Mouse (Mus musculus) embryonic fibroblast, embryonic 13.5 days (primary cell): ENCODE data around the gene B3galt5. TPM values are rescaled to one million over a fixed set of nuclear protein-coding genes. Genes with fewer than 3 reads are reported as not detected.

ENCODE experiments used
- H3K27ac ChIP-seq: 2 replicates; pipeline ENCODE4 v1.5.1; 2012; ENCODE audit warnings: low read length, control low read depth, inconsistent platforms; ENCODE audit not compliant: insufficient read depth
- H3K4me1 ChIP-seq: 2 replicates; pipeline ENCODE4 v1.6.1; 2011; ENCODE audit warnings: low read length; ENCODE audit not compliant: control insufficient read depth, insufficient read depth
- H3K4me3 ChIP-seq: 2 replicates; pipeline ENCODE4 v1.5.1; 2011; ENCODE audit warnings: mild to moderate bottlenecking, control low read depth, low read length; ENCODE audit not compliant: insufficient read depth
- CTCF ChIP-seq: IDR thresholded peaks from 2 replicates; pipeline ENCODE4 v1.5.1; 2011; ENCODE audit warnings: mild to moderate bottlenecking, control low read depth, low read length, moderate library complexity, borderline replicate concordance; ENCODE audit not compliant: insufficient read depth
- POLR2A ChIP-seq: IDR thresholded peaks from 2 replicates; pipeline ENCODE4 v1.6.1; 2011; ENCODE audit warnings: low read depth, mild to moderate bottlenecking, control low read depth, low read length, moderate library complexity
- polyA plus RNA-seq: library from polyadenylated mRNA; stranded (reverse); fragments of >200 nt; gene quantifications from 2 replicates; pipeline ENCODE4 v1.2.4, GENCODE M21; 2011; ENCODE audit warnings: low read depth; ENCODE audit not compliant: missing spikeins, insufficient read length

B3galt5 gene
- polyA plus RNA-seq, 1 experiment: not detected

DNA sequence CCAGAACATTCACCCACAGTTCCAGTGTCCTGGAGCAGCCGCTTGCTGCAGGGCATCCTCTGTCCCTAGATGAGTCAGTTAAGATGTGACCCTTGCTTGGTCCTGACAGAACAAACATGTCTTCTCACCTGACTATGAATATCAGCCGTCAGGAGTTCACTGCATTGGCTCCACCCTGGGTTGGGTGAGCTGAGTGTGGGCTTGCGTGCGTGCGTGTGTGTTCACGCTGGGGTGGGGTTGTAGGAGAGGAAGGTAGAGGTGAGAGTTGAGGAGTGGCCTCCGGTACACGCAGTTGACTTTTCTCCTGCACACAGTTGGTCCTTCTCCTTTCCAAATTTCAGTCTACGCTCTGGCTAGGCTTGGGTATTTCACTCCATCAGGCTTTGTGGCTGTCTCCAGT lies 47.0 kb downstream of the B3galt5 start:
- TF ChIP-seq CTCF (no peak), POLR2A (no peak)
- H3K4me3 ChIP-seq: no peak overlapping the region

DNA sequence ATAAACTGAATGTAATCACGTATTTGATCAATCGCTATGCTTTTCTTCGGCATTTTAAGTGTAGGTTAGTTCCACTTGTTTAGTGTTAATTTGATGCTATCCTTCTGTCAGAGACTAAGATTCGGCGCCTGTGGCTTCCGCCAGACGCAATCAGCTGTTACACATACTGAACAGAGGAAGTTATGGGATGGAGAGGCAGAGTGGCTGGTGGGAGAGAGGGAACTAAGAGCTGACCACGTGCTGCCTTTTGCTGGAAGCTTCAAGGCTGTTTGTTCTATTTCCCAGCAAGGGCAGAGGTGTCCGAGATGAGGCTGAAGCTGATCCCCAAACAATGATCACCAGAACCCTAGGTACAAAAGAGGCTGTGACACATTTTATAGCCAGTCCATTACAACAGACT lies 56.3 kb downstream of the B3galt5 start:
- Histone ChIP-seq H3K4me1 (no peaks in the 10 kb centered on the region), H3K4me3 (no peak overlapping the region), H3K27ac (no peak overlapping the region)
- TF ChIP-seq POLR2A: no peak
- no peak for TF ChIP-seq CTCF

More for the DNA sequence above, 47.0 kb downstream of the B3galt5 start:
- no peaks in the 10 kb centered on the region for H3K4me1 ChIP-seq
- no peak overlapping the region for H3K27ac ChIP-seq

DNA sequence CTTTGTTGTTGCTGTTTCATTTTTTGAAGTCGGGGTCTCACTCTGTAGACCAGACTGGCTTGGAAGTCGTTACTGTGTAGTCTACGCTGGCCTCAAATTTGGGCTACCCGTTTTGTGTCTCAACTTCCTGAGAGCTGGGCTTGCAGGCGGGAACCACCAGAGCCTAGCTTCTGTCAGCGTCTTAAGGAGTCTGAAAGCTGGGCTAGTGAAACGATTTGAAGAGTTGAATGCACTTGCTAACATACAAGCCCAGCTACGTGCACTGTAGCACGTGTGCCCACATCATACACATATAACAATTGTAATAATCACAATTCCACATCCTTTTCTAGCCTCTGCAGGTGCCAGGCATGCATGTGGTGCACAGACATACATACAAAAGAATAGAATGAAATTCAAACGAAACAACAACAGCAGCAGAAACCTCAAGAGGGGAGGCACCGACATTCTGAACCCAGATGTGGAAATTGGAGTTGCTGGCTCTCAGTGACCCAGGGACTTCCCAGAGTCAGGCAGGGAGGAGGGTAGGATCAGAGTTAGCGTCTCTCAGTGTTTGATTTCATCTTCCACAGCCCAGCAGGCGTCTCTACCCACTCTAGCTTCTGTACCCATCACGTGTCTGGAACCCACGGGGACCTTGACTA lies 57.1 kb downstream of the B3galt5 start:
- TF ChIP-seq CTCF (no peak), POLR2A (no peak)
- Histone ChIP-seq H3K27ac (no peak overlapping the region), H3K4me3 (no peak overlapping the region), H3K4me1 (no peaks in the 10 kb centered on the region)

DNA sequence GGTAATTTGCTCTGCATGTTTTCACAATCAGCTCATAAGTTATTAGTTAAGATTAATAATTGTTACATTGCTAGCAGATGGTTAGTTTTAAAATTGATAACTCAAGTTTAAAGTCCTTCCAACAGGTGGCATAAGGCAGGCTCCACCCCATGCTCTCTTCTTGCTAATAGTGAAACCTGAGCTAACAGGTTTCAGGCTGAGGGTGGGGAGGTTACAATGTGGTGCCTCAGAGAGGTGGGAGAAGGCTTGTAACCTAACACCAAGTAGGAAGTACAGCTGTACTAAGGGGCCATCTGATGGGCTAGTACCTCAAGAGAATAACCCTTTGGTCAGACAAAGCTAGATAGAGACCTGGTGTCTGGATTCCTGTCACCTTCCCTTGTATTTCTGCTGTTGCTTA lies 62.5 kb downstream of the B3galt5 start:
- no peak overlapping the region for H3K27ac ChIP-seq
- no peak overlapping the region for H3K4me3 ChIP-seq
- no peaks in the 10 kb centered on the region for H3K4me1 ChIP-seq
- TF ChIP-seq CTCF (no peak), POLR2A (no peak)

DNA sequence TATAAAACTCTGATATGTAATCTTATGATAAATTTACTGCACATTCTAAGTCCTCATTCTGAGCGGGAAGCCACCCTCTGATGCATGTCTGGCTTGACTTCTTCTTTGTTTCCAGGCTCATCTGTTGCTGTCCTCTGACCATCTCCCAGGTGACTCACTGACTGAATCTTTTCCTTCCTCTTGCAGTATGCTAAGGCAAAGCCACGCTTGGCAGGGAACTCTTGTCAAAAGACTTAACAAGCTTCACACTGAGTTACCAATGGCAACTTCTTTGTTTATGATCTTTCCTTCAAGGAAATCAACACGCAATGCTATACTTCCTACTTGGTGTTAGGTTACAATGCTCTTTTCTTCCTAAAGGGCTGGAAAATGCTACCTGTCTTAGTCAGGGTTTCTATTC lies 63.0 kb downstream of the B3galt5 start:
- no peak for TF ChIP-seq CTCF
- no peak for TF ChIP-seq POLR2A
- Histone ChIP-seq H3K27ac (no peak overlapping the region), H3K4me1 (no peaks in the 10 kb centered on the region), H3K4me3 (no peak overlapping the region)

DNA sequence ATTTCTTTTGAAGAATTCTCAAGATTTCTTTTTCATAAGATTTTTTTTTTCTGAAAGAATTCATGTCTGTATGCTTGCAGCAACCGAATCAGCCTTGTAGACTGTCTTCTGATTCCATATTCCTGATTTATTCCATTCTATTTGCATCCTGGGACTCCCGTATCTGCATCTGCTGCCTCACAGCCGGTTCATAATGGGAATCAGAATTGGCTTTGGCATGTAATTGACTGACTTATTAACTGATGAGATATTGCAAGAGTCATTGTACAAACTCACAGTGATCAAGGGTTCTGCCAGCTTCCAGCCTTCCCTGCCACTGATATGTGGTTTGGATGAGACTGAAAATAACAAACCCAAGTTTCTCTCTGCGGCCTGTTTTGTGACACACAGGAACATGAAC lies 67.8 kb downstream of the B3galt5 start:
- H3K27ac ChIP-seq: no peak overlapping the region
- no peak for TF ChIP-seq CTCF
- H3K4me3 ChIP-seq: no peak overlapping the region
- H3K4me1 ChIP-seq: no peaks in the 10 kb centered on the region

DNA sequence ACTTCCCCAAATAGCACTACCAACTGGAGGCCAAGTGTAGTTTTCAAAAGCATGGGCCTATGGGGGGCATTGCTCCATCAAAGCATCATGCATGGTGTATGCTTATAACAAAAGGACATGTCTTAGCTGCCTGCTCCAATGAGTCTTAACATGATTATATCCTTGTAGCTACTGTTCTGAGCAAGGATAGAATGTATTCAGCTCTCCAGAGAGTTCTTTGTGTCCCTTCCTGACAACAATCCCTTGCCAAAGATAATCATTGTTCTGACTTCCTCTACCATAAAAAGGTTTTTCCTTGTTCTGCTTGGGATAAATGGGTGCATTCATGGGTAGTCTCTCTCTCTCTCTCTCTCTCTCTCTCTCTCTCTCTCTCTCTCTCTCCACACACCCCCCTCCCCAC lies 68.8 kb downstream of the B3galt5 start:
- H3K4me1 ChIP-seq: no peaks in the 10 kb centered on the region
- TF ChIP-seq CTCF: no peak
- no peak for TF ChIP-seq POLR2A
- H3K4me3 ChIP-seq: no peak overlapping the region

DNA sequence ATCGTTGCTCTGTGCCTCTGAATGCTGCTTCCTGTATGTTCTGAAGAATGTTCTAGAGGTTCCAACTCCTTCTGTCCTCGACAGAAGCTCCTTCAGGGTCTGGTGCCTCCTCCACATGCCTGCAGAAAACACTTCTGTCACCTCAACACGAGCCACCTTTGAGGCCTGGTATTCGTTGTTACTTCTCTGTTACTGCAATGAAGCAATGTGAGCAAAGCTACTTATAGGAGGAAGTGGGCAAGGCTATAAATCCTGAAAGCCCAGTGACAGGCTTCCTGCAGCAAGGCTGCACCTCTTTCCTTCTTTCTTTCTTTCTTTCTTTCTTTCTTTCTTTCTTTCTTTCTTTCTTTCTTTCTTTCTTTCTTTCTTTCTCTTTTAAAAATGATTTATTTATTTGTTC lies 71.3 kb downstream of the B3galt5 start:
- Histone ChIP-seq H3K4me3 (no peak overlapping the region), H3K4me1 (no peaks in the 10 kb centered on the region), H3K27ac (no peak overlapping the region)
- TF ChIP-seq CTCF (no peak), POLR2A (no peak)

More for the DNA sequence above, 68.8 kb downstream of the B3galt5 start:
- no peak overlapping the region for H3K27ac ChIP-seq

DNA sequence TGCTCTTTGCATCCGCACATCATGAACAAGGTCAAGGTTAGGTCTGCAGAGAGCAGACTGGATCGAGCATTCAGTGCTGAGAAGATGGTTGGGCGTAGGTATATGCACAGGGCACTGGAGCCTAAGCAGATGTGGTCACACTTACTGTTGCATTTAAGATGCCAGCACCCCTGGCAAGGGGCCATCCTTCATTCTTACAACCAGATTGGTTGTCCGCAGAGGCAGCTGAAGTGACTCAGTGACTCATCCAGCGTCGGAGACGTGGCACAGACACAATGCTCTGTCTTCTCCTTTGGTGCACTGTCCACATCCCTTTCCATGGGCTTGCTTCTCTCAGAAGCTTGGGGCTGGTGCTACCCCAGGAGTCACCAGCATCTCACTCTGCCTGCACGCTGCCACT lies 82.2 kb downstream of the B3galt5 start:
- Histone ChIP-seq H3K4me1 (no peaks in the 10 kb centered on the region), H3K4me3 (no peak overlapping the region), H3K27ac (no peak overlapping the region)
- TF ChIP-seq POLR2A (no peak), CTCF (no peak)

DNA sequence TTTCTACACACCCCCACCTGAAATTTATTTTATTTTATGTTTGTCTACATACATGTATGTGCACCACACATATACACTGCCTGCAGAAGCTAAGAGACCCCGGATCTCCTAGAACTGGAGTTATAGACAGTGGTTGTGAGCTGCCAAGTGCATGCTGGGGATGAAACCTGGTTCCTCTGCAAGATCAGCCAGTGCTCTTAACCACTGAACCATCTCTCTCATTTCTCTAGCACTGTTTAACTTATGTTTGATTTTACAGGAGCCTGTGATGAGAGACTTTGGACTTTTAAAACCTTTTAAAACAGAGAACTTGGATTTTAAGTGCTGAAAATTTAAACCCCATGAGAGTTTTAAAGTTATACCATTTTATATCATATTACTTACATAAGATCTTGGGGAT lies 87.1 kb downstream of the B3galt5 start:
- no peak for TF ChIP-seq POLR2A
- TF ChIP-seq CTCF: no peak
- Histone ChIP-seq H3K4me1 (no peaks in the 10 kb centered on the region), H3K4me3 (no peak overlapping the region), H3K27ac (no peak overlapping the region)

DNA sequence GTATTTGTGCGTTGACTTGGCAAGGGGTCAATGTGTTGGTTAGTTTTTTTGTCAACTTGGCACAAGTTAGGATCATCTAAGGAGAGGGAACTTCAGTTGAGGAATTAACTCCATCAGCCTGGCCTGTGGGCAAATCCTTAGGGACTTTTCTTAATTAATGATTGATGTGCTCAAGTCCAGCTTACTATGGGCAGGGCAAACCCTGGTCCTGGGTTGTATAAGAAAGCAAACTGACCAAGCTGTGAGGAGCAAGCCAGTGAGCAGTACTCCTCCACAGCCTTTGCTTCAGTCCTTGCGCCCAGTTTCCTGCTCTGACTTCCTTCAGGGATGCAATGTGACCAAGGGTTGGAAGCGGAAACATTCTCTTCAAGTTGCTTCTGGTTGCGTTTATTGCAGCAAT lies 87.6 kb downstream of the B3galt5 start:
- no peak for TF ChIP-seq POLR2A
- TF ChIP-seq CTCF: no peak
- H3K4me3 ChIP-seq: no peak overlapping the region
- H3K27ac ChIP-seq: no peak overlapping the region
- H3K4me1 ChIP-seq: no peaks in the 10 kb centered on the region
